Mouse (Mus musculus) heart, postnatal 0 days (tissue): ENCODE results near the gene Col12a1.

Experiments
- CTCF ChIP-seq: IDR thresholded peaks from 2 replicates; pipeline ENCODE4 v1.5.1; 2016; ENCODE audit warnings: antibody characterized with exemption, control low read depth, low read depth
- EP300 ChIP-seq: IDR thresholded peaks from 2 replicates; pipeline ENCODE4 v1.6.1; 2016; ENCODE audit warnings: antibody characterized with exemption, low read depth

- no peak for TF ChIP-seq CTCF
- no peak for TF ChIP-seq EP300
Measured at GRCm38 (mm10) chr9:79680453-79681240, 38.0 kb downstream of the Col12a1 start.
